Mouse (Mus musculus) right cerebral cortex, postnatal 14 days (tissue): ENCODE measurements around the gene Sidt1.

ENCODE experiments used
- DNase-seq: peaks from one replicate; pipeline ENCODE4 v3.0.0; 2022

The Sidt1 gene

GRCm38 (mm10) chr16:44243323-44243722 is 89.7 kb downstream of the Sidt1 start:
- no peak for DNase-seq

DNA sequence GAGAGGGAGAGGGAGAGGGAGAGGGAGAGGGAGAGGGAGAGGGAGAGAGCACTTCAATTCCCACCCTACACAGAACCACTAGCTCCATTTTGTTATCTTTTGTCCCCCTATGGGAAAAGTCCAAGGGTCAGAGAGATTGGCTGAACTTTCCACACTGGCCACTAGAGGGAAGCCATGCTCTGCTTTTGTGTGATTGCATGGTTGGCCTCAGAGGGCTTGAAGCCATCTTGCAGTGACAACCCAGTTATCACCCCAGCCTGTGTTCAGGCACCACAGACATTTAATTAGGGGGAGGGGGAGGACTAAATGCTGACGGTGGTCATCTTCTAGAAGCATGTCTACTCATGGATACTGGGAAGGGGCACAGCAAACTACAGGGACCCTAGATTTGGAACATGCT is 90.4 kb downstream of the Sidt1 start:
- DNase-seq = peak; percentile 59

DNA sequence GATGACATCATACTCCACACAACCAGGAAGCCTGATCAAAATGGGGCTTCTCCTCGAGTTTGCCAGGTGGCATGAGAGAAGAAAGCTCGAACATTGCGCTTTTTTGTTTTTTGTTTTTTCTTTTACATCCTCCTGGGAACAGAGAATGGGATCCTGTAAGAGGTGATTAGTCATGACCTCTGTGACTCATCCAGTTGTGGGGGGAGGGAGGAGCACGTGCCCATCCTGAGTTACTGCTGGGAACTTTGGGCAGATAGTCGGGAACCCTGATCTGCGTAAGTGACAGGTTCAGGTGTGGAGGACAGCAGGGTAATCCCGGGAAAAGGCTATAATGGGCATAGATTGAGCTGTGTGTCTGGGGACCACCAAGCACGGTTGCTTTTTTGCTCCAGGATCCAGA is 92.6 kb downstream of the Sidt1 start:
- no peak for DNase-seq

DNA sequence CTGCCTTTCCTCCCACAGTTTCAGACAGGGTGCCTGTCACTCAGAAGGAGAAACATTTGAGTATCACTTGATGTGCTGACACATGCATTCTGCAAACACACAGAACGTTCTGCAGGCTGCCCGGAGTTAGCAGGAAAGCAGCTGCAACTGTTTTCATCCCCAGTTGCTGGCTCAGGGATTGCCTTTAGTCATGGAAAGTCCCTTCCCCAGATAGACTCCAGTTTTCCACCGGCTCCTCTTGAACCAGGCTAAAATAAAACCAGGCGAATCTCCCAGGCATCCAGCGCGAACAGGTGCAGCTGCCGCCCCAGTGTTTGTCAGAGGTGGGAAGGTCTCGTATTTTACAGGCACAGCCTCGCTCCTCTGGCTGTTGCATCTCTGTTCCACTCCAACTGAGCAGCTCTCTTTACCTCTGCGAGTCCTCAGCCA is 94.1 kb downstream of the Sidt1 start:
- DNase-seq = peak; percentile 18

- DNase-seq = peak; percentile 10
Observed at GRCm38 (mm10) chr16:44237836-44238235, 95.2 kb downstream of the Sidt1 start.

- no peak for DNase-seq
Observed at GRCm38 (mm10) chr16:44233019-44233418, 100.0 kb downstream of the Sidt1 start.

GRCm38 (mm10) chr16:44226706-44227291 is 106.2 kb downstream of the Sidt1 start:
- DNase-seq = no peak

DNA sequence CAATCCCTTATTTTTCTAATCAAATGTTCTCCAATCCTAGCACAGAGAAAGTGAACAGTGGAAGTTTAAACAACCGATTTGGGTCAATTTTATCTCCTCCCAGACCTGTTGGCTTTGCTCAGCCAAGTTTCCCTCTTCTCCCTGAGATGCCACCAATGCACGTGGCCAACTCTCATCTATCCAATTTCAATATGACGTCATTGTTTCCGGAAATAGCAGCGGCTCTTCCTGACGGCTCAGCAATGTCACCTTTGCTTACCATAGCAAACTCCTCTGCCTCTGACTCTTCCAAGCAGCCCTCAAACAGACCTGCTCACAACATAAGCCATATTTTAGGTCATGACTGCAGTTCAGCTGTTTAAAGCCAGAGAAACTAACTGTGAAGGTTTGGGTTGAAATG is 111.5 kb downstream of the Sidt1 start:
- DNase-seq = no peak

DNA sequence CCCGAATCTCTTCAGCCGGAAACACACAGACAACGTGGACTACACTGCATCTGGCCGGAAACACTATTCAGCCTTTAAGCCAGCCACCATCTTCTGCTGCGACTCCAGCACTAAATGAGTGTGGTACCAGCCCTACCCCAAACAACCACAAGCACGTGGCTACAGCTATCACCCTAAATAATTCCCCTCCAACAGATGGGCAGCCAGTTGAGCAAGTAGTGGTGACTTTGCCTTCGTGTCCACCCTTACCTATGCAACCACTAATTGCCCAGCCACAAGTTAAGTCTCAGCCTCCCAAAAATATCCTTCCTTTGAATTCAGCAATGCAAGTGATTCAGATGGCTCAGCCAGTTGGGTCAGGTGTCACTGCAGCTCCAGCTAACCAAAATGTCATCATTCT is 116.6 kb downstream of the Sidt1 start:
- no peak for DNase-seq

DNA sequence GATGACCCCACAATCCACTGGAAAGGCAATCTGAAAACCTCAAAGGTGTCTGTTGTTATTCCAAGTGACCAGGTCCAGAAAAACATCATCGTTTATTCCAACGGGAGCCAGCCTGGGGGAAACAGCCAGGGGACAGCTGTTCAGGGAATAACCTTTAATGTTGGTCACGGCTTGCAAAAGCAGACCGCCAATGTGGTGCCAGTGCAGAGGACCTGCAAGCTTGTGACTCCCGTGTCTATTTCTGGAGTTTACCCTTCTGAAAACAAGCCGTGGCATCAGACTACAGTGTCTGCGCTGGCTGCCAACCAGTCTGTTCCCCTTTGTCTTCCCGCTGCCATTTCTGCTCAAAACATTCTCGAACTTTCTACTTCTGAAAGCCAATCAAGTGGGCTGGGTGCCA is 117.5 kb downstream of the Sidt1 start:
- no peak for DNase-seq

GRCm38 (mm10) chr16:44212703-44213102 is 120.3 kb downstream of the Sidt1 start:
- DNase-seq = no peak

DNA sequence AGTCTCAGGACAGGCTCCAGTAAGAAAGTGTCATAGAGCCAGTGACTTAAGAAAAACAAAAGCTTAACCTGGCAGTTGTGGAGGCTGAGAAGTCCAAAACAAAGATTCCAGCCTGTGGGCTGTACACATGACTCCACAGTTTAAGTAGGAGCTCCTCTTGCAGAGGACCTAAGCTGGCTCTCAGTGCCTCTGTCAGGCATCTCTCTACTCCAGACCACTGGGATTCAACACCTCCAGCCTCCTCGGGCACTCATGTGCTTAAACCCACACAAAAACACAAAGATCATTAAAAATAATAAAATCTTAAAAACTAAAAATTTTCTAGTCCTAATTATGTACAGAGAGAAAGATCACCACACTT is 122.0 kb downstream of the Sidt1 start:
- DNase-seq = no peak

DNA sequence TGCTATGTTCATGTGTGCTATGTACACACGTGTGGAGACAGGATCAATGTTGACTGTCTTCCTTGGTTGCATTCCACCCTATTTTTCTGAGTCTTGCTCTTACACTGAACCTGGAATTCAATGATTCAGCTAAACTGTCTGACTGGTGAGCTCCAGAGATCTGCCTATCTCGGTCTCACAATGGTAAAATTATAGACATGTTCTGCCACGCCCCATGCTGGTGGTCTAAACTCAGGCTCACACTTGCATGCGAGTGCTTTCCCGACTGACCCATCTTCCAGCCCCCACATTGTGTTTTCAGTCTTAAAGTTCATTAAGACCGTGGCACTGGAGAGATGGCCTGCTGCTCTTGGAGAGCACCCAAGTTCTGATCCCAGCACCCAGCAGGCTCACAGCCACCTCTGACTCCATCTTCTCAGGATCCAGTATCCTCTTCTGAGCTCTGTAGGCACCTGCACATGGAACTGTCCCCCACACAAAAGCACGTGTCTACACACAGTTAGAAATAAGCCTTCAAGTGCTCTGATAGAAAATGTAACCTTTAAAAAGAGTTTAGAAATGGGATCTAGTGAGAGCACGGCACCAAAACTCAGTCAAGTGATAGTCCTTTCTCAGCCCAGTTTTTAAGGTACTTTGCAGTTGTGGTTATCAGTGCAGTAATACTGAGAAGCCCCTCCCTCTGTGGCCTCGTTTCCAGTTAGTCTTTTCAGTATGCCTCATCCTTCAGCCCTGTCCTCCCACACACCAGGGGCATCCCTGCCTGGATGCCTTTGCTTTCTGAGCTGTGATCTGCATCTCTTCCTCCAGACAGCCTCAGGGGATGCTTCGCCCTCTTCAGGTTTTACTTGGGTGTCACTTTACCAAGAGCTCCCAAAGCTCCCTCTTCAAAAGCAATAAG is 122.6 kb downstream of the Sidt1 start:
- no peak for DNase-seq

- DNase-seq = no peak
Observed at GRCm38 (mm10) chr16:44205973-44206372, 127.0 kb downstream of the Sidt1 start.

GRCm38 (mm10) chr16:44204331-44204730 is 128.7 kb downstream of the Sidt1 start:
- no peak for DNase-seq

DNA sequence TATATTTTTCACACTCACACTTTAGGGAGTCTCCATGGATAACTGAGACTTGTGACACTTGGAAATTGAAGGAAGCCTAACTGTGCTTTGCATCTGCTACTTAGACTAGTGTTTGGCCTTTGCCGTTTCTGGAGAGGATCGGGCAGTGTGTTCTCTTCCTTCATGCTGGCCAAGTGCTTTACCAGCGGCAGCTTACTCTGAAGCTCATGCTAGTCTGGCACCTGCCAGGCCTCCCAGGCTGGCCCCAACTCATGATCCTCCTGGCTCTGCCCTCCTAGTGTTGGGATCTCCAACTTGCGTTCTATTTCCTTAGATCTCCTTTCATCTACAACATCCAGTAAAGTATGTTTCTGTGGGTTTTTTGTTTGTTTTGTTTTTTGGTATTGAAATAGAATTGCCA is 132.8 kb downstream of the Sidt1 start:
- no peak for DNase-seq

GRCm38 (mm10) chr16:44199066-44199703 is 133.8 kb downstream of the Sidt1 start:
- DNase-seq = no peak

DNA sequence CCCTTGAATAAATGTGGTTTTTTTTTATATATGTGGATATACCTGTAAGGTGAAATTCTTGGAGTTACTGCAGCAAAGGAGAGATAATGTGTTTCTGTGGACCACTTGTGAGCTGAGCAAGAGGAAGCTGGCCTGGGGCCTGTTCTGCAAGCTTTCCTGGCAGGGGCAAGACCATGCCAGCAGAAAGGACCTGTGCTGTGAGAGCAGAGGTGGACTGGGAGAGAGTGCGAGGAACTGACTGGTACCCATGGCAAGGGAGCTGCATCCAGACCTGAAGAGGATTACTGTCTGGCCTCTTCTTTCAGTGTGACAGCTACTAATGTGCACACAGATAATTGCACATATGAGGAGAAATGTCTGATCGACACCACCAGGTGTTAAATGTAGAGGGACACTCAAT is 142.0 kb downstream of the Sidt1 start:
- no peak for DNase-seq
